Mouse (Mus musculus): ENCODE data around the gene Stk32c.

Stk32c gene

DNA sequence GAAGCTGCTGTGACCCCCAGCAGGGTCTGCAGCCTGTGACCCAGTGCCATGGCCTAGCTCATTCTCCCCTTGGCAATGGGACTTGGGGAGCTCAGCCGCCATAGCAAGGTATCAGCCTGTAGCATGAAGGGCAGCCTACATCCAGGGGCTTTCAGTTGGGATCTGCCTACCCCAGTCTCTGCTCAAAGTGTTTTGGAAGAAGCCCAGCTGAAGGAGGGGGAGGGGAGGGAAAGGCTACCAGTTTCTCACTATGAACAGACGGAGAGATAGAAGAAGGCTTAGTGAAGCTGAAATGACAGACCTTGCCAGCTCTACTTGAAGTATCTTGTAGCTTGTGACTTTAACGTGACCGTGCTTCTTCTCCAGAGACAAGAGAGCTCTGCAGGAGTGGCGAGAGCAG lies 16.7 kb upstream of the Stk32c start:
- DNase-seq (ENCODE audit: low read depth, low spot score): no peak

- DNase-seq (ENCODE audit: low read depth, low spot score): no peak
Observed at GRCm38 (mm10) chr7:139228447-139229171, 15.5 kb upstream of the Stk32c start.

DNA sequence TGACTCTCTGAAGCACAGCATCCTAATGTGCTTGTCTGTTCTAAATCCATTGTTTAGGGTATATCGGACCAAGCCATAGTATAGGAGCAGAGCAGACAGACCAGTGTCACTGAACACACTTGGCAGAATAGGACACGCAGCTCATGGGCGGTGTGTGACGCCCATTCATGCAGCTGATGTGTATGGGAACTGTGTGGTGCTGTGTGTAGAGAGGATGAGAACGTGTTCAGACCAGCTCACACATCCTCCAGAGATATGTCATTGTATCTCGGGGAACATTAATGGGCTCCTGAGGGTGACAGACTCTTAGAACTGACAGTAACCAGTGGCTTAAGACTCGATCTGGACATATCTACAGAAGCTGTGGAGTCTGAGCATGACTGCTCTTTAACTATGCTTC lies 13.3 kb upstream of the Stk32c start:
- DNase-seq (ENCODE audit: low read depth, low spot score): no peak

DNA sequence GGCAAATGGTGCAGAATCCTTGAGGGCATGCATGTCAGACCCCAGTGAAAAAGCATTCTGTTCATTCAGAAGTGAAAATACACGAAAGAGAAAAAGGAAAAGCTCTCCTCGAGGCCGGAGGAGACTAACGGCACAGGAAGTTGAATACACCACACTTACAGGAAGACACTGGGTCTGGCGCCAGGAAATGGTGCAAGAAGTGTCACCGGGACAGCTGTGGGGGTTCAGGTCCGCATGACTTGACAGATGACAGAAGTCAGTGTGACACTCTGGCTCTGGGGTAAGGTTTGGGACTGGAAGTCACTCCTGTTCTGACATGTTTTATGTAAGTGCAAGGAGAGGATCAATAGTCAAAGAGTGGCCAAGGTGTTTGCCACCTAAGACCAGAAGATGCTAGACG lies 11.6 kb upstream of the Stk32c start:
- peak; percentile 67 for DNase-seq (ENCODE audit: low read depth, low spot score)

- no peak for DNase-seq (ENCODE audit: low read depth, low spot score)
Observed at GRCm38 (mm10) chr7:139224070-139224469, 11.0 kb upstream of the Stk32c start.

DNA sequence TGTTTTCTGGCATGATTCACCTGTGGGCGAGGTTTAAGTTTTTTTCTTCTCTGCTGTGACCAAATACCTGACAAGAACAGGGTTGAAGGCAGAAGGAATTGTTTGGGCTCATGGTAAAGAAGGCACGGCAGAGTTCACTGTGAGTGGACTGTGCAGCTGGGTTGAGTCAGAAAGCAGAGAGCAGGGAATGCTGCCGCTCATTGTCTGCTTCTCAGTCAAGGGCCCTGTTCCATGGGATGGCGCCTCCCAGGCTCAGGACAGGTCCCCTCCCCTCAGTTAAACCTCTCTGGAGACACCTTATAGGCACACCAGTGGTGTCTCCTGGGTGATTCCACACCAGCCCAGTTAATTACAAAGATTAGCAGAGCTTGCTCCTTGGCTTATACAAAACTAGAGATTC lies 9.2 kb upstream of the Stk32c start:
- no peak for DNase-seq (ENCODE audit: low read depth, low spot score)

DNA sequence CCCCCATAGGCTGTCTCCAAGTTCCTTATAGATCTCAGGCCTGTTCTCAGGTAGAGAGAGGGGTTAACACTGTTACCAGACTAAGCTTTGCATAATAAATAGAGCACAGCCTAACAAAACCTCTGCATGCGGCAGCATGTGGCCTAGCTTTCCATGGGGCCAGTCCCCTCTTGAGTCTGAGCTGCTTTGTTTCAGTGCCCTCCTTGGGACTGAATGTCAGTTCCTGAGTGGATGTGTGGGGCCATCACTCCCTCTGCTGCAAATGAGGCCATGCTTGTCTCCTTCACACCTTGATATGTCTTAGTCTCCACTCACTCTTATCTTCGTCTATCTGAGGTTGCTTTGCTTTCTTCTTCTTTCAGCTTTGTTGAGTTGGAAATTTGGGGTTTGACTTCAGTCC lies 8.7 kb upstream of the Stk32c start:
- no peak for DNase-seq (ENCODE audit: low read depth, low spot score)

DNA sequence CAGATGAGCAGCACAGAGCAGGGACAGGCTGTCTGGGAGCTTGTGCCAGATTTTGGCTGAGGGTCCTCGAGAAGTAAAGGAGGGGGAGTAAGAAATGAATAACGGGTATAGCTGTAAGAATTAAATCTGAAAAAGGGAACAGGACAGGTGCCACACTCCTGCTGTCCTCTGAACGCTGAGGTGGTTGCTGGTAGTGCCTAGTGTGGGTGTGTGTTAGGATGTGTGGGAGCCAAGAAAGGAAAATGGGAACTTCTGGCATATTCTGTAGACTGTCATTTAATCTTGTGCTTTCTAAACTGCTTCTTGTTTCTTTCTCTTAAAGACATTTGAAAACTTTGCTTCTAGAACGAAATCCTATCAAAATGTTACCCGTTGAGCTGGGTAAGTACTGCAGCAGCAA lies 8.0 kb upstream of the Stk32c start:
- no peak for DNase-seq (ENCODE audit: low read depth, low spot score)

DNA sequence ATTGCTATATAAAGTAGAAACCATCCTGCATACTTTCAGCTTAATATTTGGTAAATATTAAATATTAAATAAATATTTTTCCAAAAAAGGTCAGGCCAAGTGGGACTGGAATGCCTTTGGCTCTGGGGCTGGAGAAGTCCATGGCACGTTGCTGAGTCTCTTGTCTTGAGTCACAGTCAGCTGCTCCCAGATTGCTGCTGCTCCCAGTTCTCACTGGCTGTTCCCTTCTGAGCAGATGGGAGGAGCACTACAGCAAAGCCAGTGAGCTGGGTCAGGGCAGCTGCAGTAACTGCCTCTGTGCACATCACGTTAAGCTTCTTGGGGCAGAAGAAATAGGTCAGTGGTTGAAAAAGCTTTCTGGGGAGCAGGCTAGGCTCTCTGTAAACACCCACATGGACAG lies 7.2 kb upstream of the Stk32c start:
- DNase-seq (ENCODE audit: low read depth, low spot score): no peak

GRCm38 (mm10) chr7:139219486-139219885 lies 6.4 kb upstream of the Stk32c start:
- no peak for DNase-seq (ENCODE audit: low read depth, low spot score)

- DNase-seq (ENCODE audit: low read depth, low spot score): no peak
Observed at GRCm38 (mm10) chr7:139218641-139219415, 5.7 kb upstream of the Stk32c start.

GRCm38 (mm10) chr7:139217046-139217445 lies 3.9 kb upstream of the Stk32c start:
- DNase-seq (ENCODE audit: low read depth, low spot score): no peak

GRCm38 (mm10) chr7:139216464-139216863 lies 3.4 kb upstream of the Stk32c start:
- DNase-seq (ENCODE audit: low read depth, low spot score): no peak

GRCm38 (mm10) chr7:139215946-139216345 lies 2.8 kb upstream of the Stk32c start:
- DNase-seq (ENCODE audit: low read depth, low spot score): no peak

DNA sequence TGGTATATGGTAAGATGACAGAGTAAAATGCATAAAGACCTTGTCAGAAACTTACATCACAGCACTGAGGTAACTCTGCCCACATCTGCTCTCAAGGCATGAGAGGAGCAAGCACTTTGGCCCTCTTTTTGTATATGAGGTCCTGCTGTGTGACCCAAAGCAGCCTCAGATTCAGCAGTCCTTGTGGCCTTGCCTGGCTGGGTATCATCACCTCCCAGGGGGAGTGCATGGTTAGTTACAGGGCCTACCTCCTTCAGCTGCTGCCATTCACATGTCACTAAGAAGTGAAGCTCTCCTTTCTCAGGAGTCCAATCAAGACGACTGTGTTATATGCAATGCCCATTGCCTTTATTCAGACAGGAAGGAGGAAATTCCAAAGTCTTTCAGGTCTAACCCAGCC lies 2.4 kb upstream of the Stk32c start:
- no peak for DNase-seq (ENCODE audit: low read depth, low spot score)

DNA sequence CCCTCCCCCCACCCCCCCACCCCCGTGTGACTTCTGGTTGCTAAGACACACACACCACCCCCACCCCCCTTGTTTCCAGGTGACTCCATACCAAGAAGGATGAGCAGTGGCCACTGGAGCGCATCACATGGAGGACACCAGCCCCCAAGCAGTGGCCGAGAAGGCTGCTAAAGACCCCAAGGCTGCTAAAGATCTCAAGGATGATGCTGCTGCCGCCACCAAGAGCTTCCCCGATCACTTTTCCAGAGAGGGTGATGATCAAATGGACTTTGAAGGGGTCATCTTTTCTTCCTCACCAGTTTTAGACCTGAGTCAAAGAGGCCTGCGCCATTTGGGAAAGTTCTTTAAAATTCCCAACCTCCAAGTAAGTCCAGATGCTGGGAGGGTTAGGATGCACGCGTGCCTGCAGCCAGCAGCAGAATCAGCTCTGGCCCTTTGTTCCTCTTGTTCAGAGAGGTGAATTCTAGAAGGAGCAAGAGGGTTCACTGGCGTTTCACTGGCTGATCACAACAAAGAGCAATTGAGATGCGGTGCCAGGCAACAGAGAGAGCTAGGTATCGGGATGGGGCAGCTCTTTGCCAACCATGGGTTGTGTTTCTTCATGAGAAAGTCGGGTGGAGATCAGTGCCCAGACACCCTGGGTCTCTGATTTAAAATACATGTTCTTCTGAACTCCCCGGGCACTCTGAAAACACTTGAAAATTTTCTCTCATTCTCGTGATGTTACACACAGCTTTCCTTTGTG lies 1.7 kb upstream of the Stk32c start:
- no peak for DNase-seq (ENCODE audit: low read depth, low spot score)

DNA sequence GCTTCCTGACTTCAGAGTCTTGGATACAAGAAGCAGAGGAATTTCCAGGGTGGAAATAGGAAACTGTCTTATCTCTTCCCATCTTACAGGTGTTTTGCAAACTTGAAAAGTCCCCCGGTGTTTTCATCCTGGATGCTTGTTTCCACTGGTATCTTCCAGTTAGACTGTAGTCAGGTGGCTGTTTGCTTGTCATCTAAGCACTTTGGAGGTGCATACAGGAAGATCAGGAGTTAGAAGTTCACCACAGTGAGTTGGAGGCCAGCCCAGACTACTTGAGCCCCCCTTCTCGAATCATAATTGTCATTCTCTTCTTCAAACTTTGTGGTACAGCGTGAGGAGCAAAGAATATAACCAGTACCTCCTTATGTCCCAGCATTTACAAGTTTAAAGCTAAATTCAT lies 1.1 kb upstream of the Stk32c start:
- no peak for DNase-seq (ENCODE audit: low read depth, low spot score)

- DNase-seq (ENCODE audit: low read depth, low spot score): no peak
Observed at GRCm38 (mm10) chr7:139213751-139214150, 644 bp upstream of the Stk32c start.

DNA sequence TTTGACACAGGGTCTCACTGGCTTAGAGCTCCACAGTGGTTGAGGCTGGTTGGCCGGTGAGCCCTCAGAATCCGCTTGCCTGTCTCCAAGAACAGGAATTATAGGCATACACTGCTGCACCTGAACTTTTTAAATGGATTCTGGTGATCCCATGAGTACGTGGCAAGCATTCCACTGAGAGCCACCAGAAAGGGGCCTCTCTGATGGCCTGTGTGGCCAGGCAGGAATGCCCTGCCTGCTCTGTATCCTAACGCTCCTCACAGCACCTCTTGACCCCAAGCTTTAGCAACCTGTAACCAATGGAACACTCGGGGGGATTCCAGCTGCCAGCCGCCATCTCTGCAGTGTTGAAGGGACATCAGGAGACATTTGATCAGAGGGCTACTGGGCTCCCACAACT lies 1.3 kb downstream of the Stk32c start:
- DNase-seq (ENCODE audit: low read depth, low spot score): no peak

- DNase-seq (ENCODE audit: low read depth, low spot score): no peak
Observed at GRCm38 (mm10) chr7:139208773-139209095, 4.4 kb downstream of the Stk32c start.

- DNase-seq (ENCODE audit: low read depth, low spot score): peak; percentile 89
Observed at GRCm38 (mm10) chr7:139208023-139208772, 4.9 kb downstream of the Stk32c start.

GRCm38 (mm10) chr7:139201209-139201608 lies 11.9 kb downstream of the Stk32c start:
- DNase-seq (ENCODE audit: low read depth, low spot score): no peak
